Mouse (Mus musculus): ENCODE measurements around the gene Mospd3. TPM values are rescaled to one million over a fixed set of nuclear protein-coding genes. Genes with fewer than 3 reads are reported as not detected.

Mospd3 gene
- polyA plus RNA-seq, 2 experiments, result 33.8 to 34.9 TPM

DNA sequence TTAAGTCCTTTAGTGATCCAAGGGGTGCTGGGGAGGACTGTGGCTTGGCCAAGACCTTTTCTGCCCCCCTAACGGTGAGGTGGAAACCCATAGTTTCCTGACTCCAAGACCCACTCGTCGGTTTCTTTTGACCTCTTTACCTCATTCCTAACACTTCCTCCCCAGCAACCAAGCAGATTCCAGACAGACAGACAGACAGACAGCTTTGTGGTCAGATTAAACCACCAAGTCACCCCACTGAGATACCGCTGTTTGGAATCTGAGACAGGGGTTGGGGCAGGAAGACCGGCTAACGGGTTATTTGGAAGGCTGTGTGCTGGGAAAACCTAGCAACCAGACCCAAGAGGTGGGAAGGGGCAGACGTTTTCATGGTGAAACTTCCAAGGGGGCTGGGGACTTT is 30.7 kb downstream of the Mospd3 start:
- ATAC-seq (ENCODE audit: insufficient read depth) (no peak), DNase-seq (ENCODE audit: low read depth in 3 of 3, low spot score in 3 of 3) (no peak)
- Histone ChIP-seq H3K27me3 (ENCODE audit: control insufficient read depth, insufficient read depth, low read length) (no peaks in the 10 kb centered on the region), H3K36me3 (replicated peaks; ENCODE audit: control insufficient read depth, insufficient read depth, low read depth) (peaks cover 16% of the 10 kb centered on the region), H3K9me3 (ENCODE audit: control insufficient read depth, low read length) (no peaks in the 10 kb centered on the region), H3K4me3 (ENCODE audit: insufficient read depth in 1 of 2, low read depth in 2 of 2, low read length in 2 of 2) (peak overlapping the region; percentile 64 to 83), H3K9ac (replicated peaks) (peak overlapping the region; percentile 80), H3K4me1 (replicated peaks; ENCODE audit: control insufficient read depth in 2 of 2, insufficient read depth in 2 of 2, low read length in 1 of 2) (peaks cover 16 to 39% of the 10 kb centered on the region in 2 experiments), H3K27ac (peak overlapping the region; percentile 85), H3K4me2 (ENCODE audit: low read depth) (peak overlapping the region; percentile 94)
- 3% methylated on average over 7 of the region's 7 CpGs for whole genome bisulfite sequencing (ENCODE audit: insufficient replicate concordance)
- TF ChIP-seq CTCF (IDR thresholded peaks at IDR 0.05; ENCODE audit: low read depth), result no peak
- no peak for TF ChIP-seq EP300 (IDR thresholded peaks at IDR 0.05; ENCODE audit: low read depth)

- H3K4me2 ChIP-seq (ENCODE audit: low read depth), result peak within 1 kb of the TSS; percentile 94
- TF ChIP-seq EP300 (IDR thresholded peaks at IDR 0.05; ENCODE audit: low read depth) (no peak), CTCF (IDR thresholded peaks at IDR 0.05; ENCODE audit: low read depth) (no peak; the same call in 1 of the 2 replicates)
- H3K9me3 ChIP-seq (ENCODE audit: control insufficient read depth, low read length), result no peaks in the 10 kb centered on the region
- peak within 1 kb of the TSS; percentile 80 for H3K9ac ChIP-seq (replicated peaks)
- H3K27me3 ChIP-seq (ENCODE audit: control insufficient read depth, insufficient read depth, low read length), result no peaks in the 10 kb centered on the region
- H3K4me1 ChIP-seq (replicated peaks; ENCODE audit: control insufficient read depth in 2 of 2, insufficient read depth in 2 of 2, low read length in 1 of 2), result peaks cover 16 to 39% of the 10 kb centered on the region in 2 experiments
- ATAC-seq (ENCODE audit: insufficient read depth) (peak; percentile 71), DNase-seq (ENCODE audit: low read depth in 3 of 3, low spot score in 3 of 3) (peak; percentile 80 to 81 (median 81))
- H3K36me3 ChIP-seq (replicated peaks; ENCODE audit: control insufficient read depth, insufficient read depth, low read depth), result peaks cover 11% of the 10 kb centered on the region
- WGBS (ENCODE audit: insufficient replicate concordance), result 3% methylated on average over 9 of the region's 9 CpGs
- H3K27ac ChIP-seq, result peak within 1 kb of the TSS; percentile 85
- peak within 1 kb of the TSS; percentile 64 to 83 for H3K4me3 ChIP-seq (ENCODE audit: insufficient read depth in 1 of 2, low read depth in 2 of 2, low read length in 2 of 2)
Measured at GRCm38 (mm10) chr5:137569665-137570064, 31.2 kb downstream of the Mospd3 start, which contains the start of gene Tfr2. Gene Tfr2, plus strand, starts transcription at chr5:137569840.

GRCm38 (mm10) chr5:137569031-137569430 is 31.8 kb downstream of the Mospd3 start:
- TF ChIP-seq CTCF (IDR thresholded peaks at IDR 0.05; ENCODE audit: low read depth), result no peak
- TF ChIP-seq EP300 (IDR thresholded peaks at IDR 0.05; ENCODE audit: low read depth), result no peak
- H3K9me3 ChIP-seq (ENCODE audit: control insufficient read depth, low read length), result no peaks in the 10 kb centered on the region
- H3K4me2 ChIP-seq (ENCODE audit: low read depth), result peak overlapping the region; percentile 94
- peak overlapping the region in 1 of 2 experiments; percentile 29; a peak in 1 of 4 replicates for H3K4me3 ChIP-seq (ENCODE audit: insufficient read depth in 1 of 2, low read depth in 2 of 2, low read length in 2 of 2)
- no peaks in the 10 kb centered on the region for H3K27me3 ChIP-seq (ENCODE audit: control insufficient read depth, insufficient read depth, low read length)
- H3K27ac ChIP-seq, result no peak overlapping the region
- peaks cover 5% of the 10 kb centered on the region for H3K36me3 ChIP-seq (replicated peaks; ENCODE audit: control insufficient read depth, insufficient read depth, low read depth)
- peaks cover 16 to 39% of the 10 kb centered on the region in 2 experiments for H3K4me1 ChIP-seq (replicated peaks; ENCODE audit: control insufficient read depth in 2 of 2, insufficient read depth in 2 of 2, low read length in 1 of 2)
- H3K9ac ChIP-seq (replicated peaks), result no peak overlapping the region
- DNase-seq (ENCODE audit: low read depth in 3 of 3, low spot score in 3 of 3) (no peak), ATAC-seq (ENCODE audit: insufficient read depth) (no peak)
- 56% methylated on average over 12 of the region's 12 CpGs for WGBS (ENCODE audit: insufficient replicate concordance)

GRCm38 (mm10) chr5:137568223-137568798 is 32.5 kb downstream of the Mospd3 start:
- Histone ChIP-seq H3K27me3 (ENCODE audit: control insufficient read depth, insufficient read depth, low read length) (no peaks in the 10 kb centered on the region), H3K4me1 (replicated peaks; ENCODE audit: control insufficient read depth in 2 of 2, insufficient read depth in 2 of 2, low read length in 1 of 2) (peaks cover 16 to 39% of the 10 kb centered on the region in 2 experiments), H3K9ac (replicated peaks) (no peak overlapping the region), H3K9me3 (ENCODE audit: control insufficient read depth, low read length) (no peaks in the 10 kb centered on the region), H3K27ac (no peak overlapping the region), H3K4me2 (ENCODE audit: low read depth) (no peak overlapping the region), H3K4me3 (ENCODE audit: insufficient read depth in 1 of 2, low read depth in 2 of 2, low read length in 2 of 2) (no peak overlapping the region), H3K36me3 (replicated peaks; ENCODE audit: control insufficient read depth, insufficient read depth, low read depth) (no peaks in the 10 kb centered on the region; the same call in 1 of the 2 replicates)
- TF ChIP-seq CTCF (IDR thresholded peaks at IDR 0.05; ENCODE audit: low read depth) (no peak), EP300 (IDR thresholded peaks at IDR 0.05; ENCODE audit: low read depth) (no peak)
- 75% methylated on average over 8 of the region's 8 CpGs for WGBS (ENCODE audit: insufficient replicate concordance)
- ATAC-seq (ENCODE audit: insufficient read depth) (no peak), DNase-seq (ENCODE audit: low read depth in 3 of 3, low spot score in 3 of 3) (no peak)

- Histone ChIP-seq H3K4me1 (replicated peaks; ENCODE audit: control insufficient read depth in 2 of 2, insufficient read depth in 2 of 2, low read length in 1 of 2) (peaks cover 9 to 26% of the 10 kb centered on the region in 2 experiments), H3K9me3 (ENCODE audit: control insufficient read depth, low read length) (no peaks in the 10 kb centered on the region), H3K27ac (no peak overlapping the region), H3K4me3 (ENCODE audit: insufficient read depth in 1 of 2, low read depth in 2 of 2, low read length in 2 of 2) (no peak overlapping the region), H3K36me3 (replicated peaks; ENCODE audit: control insufficient read depth, insufficient read depth, low read depth) (no peaks in the 10 kb centered on the region), H3K9ac (replicated peaks) (no peak overlapping the region), H3K4me2 (ENCODE audit: low read depth) (no peak overlapping the region), H3K27me3 (ENCODE audit: control insufficient read depth, insufficient read depth, low read length) (no peaks in the 10 kb centered on the region)
- TF ChIP-seq CTCF (IDR thresholded peaks at IDR 0.05; ENCODE audit: low read depth) (no peak), EP300 (IDR thresholded peaks at IDR 0.05; ENCODE audit: low read depth) (no peak)
- WGBS (ENCODE audit: insufficient replicate concordance), result 79% methylated on average over 5 of the region's 5 CpGs
- DNase-seq (ENCODE audit: low read depth in 3 of 3, low spot score in 3 of 3) (no peak), ATAC-seq (ENCODE audit: insufficient read depth) (no peak)
Measured at GRCm38 (mm10) chr5:137566416-137566815, 34.4 kb downstream of the Mospd3 start.

Measured in liver, embryonic 14.5 days (tissue).